ENCODE assay signal across 10 mouse cellular contexts in genomic region chr9:21463766-21464564, GRCm38 (mm10). TPM values are rescaled to one million over a fixed set of nuclear protein-coding genes. Genes with fewer than 3 reads are reported as not detected.
DNase-seq lines count a peak whose midpoint lies in the region; ATAC-seq lines count a peak whose summit lies in the region.
"Had no signal": no experiment of that assay in that cellular context is flagged by ENCODE, and none has a peak within 500 bp of the region (broad histone marks: within the 10 kb centered on the region; RNA-seq: fewer than 3 reads in every experiment).

No protein-coding gene starts in this region.

- peak overlapping the region; percentile 54; the same call in 1 of the 2 replicates for H3K27ac ChIP-seq in lung, embryonic 15.5 days
- H3K27ac ChIP-seq in heart, embryonic 15.5 days, result peak overlapping the region; percentile 89
- H3K27ac ChIP-seq: hindbrain, embryonic 12.5 days; liver, embryonic 15.5 days had no signal

- intact Hi-C loops in heart, postnatal 14 days (cut with DNase I), result loop anchor here (2.0 kb wide), 1 partner anchor 39 kb away; the partner anchor contains the start of gene Dnm2

- 68% methylated on average over 3 of the region's 3 CpGs for WGBS in lung, embryonic 15.5 days
- WGBS in heart, embryonic 15.5 days, result 76% methylated on average over 3 of the region's 3 CpGs

- no peak overlapping the region for H3K9ac ChIP-seq in lung, embryonic 15.5 days
- no peak overlapping the region for H3K9ac ChIP-seq in heart, embryonic 15.5 days
- H3K9ac ChIP-seq: hindbrain, embryonic 12.5 days; liver, embryonic 15.5 days had no signal

- peaks cover 16% of the 10 kb centered on the region for H3K4me1 ChIP-seq in lung, embryonic 15.5 days
- peaks cover 24% of the 10 kb centered on the region for H3K4me1 ChIP-seq in heart, embryonic 15.5 days (replicated peaks)

- H3K27me3 ChIP-seq in lung, embryonic 15.5 days, result no peaks in the 10 kb centered on the region
- no peaks in the 10 kb centered on the region for H3K27me3 ChIP-seq in heart, embryonic 15.5 days
- H3K27me3 ChIP-seq: hindbrain, embryonic 12.5 days; liver, embryonic 15.5 days had no signal

- H3K9me3 ChIP-seq in lung, embryonic 15.5 days, result no peaks in the 10 kb centered on the region
- no peaks in the 10 kb centered on the region for H3K9me3 ChIP-seq in heart, embryonic 15.5 days (replicated peaks)
- H3K9me3 ChIP-seq: hindbrain, embryonic 12.5 days; liver, embryonic 15.5 days had no signal

- peak; percentile 89 for DNase-seq in heart, adult 11 months
- no peak for DNase-seq in heart, postnatal 14 days
- no peak for DNase-seq in lung, adult 18-20 months
- DNase-seq in adrenal gland, postnatal 36 days, result peak; percentile 43 to 50
- no peak for DNase-seq in ovary, adult 18-20 months (ENCODE audit: low spot score)
- DNase-seq in left cerebral cortex, adult 11 months (ENCODE audit: low spot score), result no peak

- H3K36me3 ChIP-seq in lung, embryonic 15.5 days, result peaks cover 20% of the 10 kb centered on the region
- H3K36me3 ChIP-seq in heart, embryonic 15.5 days, result peaks cover 32% of the 10 kb centered on the region; the same call in 1 of the 2 replicates

- no peak overlapping the region for H3K4me2 ChIP-seq in lung, embryonic 15.5 days
- H3K4me2 ChIP-seq in heart, embryonic 15.5 days, result no peak overlapping the region
- H3K4me2 ChIP-seq: hindbrain, embryonic 12.5 days; liver, embryonic 15.5 days had no signal

- ATAC-seq in lung, embryonic 15.5 days (ENCODE audit: borderline replicate concordance, extremely low read depth, low FRiP score, low TSS enrichment), result no peak
- ATAC-seq in heart, embryonic 15.5 days (replicated peaks; ENCODE audit: insufficient number of reproducible peaks, insufficient read depth, low FRiP score, low read depth), result no peak

- no peak overlapping the region for H3K4me3 ChIP-seq in lung, embryonic 15.5 days
- H3K4me3 ChIP-seq in heart, embryonic 15.5 days, result no peak overlapping the region
- H3K4me3 ChIP-seq: hindbrain, embryonic 12.5 days; liver, embryonic 15.5 days had no signal

RNA-seq across cellular contexts. Expression of gene Dnm2, which starts 39.3 kb away (rescaled TPM):
- total RNA-seq in heart, postnatal 14 days (2021), result 10 to 100 TPM; 78.3 to 81.6 TPM
- polyA plus RNA-seq in lung, embryonic 15.5 days (2015; fragmentation: Nextera tagmentation; extraction: Ambion mirVana), result 73.6 and 77.4 TPM in 2 replicates
- total RNA-seq in adrenal gland, postnatal 36 days (2021), result 100 to 1,000 TPM in 1 of 2 experiments, 10 to 100 TPM in 1; 99.8 to 102 TPM
- polyA plus RNA-seq in heart, embryonic 15.5 days (2015; fragmentation: Nextera tagmentation; extraction: Ambion mirVana), result 60.0 and 73.6 TPM in 2 replicates

RNA-seq across cellular contexts. Expression of gene Tmed1, which starts 46.1 kb away (rescaled TPM):
- 10 to 100 TPM; 40.7 to 44.5 TPM for total RNA-seq in heart, postnatal 14 days (2021)
- 119 and 123 TPM in 2 replicates for polyA plus RNA-seq in lung, embryonic 15.5 days (2015; fragmentation: Nextera tagmentation; extraction: Ambion mirVana)
- 10 to 100 TPM; 30.3 to 39.1 TPM for total RNA-seq in adrenal gland, postnatal 36 days (2021)
- 78.8 and 92.6 TPM in 2 replicates for polyA plus RNA-seq in heart, embryonic 15.5 days (2015; fragmentation: Nextera tagmentation; extraction: Ambion mirVana)

RNA-seq across cellular contexts. Expression of gene Qtrt1, which starts 52.3 kb away (rescaled TPM):
- total RNA-seq in heart, postnatal 14 days (2021), result 10 to 100 TPM in 1 of 2 experiments, 1 to 10 TPM in 1; 8.5 to 11.2 TPM
- polyA plus RNA-seq in lung, embryonic 15.5 days (2015; fragmentation: Nextera tagmentation; extraction: Ambion mirVana), result 42.4 and 43.7 TPM in 2 replicates
- 10 to 100 TPM; 13.6 to 17.7 TPM for total RNA-seq in adrenal gland, postnatal 36 days (2021)
- 23.8 and 28.1 TPM in 2 replicates for polyA plus RNA-seq in heart, embryonic 15.5 days (2015; fragmentation: Nextera tagmentation; extraction: Ambion mirVana)

Comparison
In these comparisons a context has a peak if more than half of its experiments do, and no peak if none do; other contexts are left out.
1. DNase-seq: peak in heart, adult 11 months (single experiment) and adrenal gland, postnatal 36 days (2 of 2); none in heart, postnatal 14 days (0 of 2), lung, adult 18-20 months (0 of 2), ovary, adult 18-20 months (single experiment) and left cerebral cortex, adult 11 months (single experiment).